Mouse (Mus musculus) MEL (cell line): ENCODE measurements around the gene Rtn4rl1.

Experiments
- MXI1 ChIP-seq: IDR thresholded peaks from 2 replicates; pipeline ENCODE4 v1.6.1; 2011; ENCODE audit warnings: mild to moderate bottlenecking, low read depth, low read length, improper control_type of control experiment
- MYC ChIP-seq: IDR thresholded peaks from 2 replicates; pipeline ENCODE4 v1.6.1; 2011; ENCODE audit warnings: low read depth, mild to moderate bottlenecking, low read length, improper control_type of control experiment, moderate library complexity

GRCm38 (mm10) chr11:75293852-75294361 lies 100.3 kb downstream of the Rtn4rl1 start:
- no peak for TF ChIP-seq MXI1
- no peak for TF ChIP-seq MYC
